Mouse (Mus musculus) MEL (cell line): ENCODE measurements around the gene Zfp759.

Experiments used
- CTCF ChIP-seq, 3 experiments: IDR thresholded peaks in 2 of 3; conservative IDR thresholded peaks in 1 of 3; 2 replicates each; pipeline ENCODE4 v1.5.1; 2011 to 2012; ENCODE audit warnings: low read length in 3 of 3, low read depth in 2 of 3, mild to moderate bottlenecking in 2 of 3, improper control_type of control experiment in 1 of 3, inconsistent platforms in 1 of 3, mixed read lengths in 1 of 3, moderate library complexity in 1 of 3; ENCODE audit not compliant: control insufficient read depth in 1 of 3, insufficient read depth in 1 of 3, poor library complexity in 1 of 3, severe bottlenecking in 1 of 3
- TCF12 ChIP-seq: IDR thresholded peaks from 2 replicates; pipeline ENCODE4 v1.6.1; 2014; ENCODE audit warnings: low read depth, mild to moderate bottlenecking, inconsistent platforms, low read length, improper control_type of control experiment, moderate library complexity
- ZKSCAN1 ChIP-seq: IDR thresholded peaks from 2 replicates; pipeline ENCODE4 v1.6.1; 2012; ENCODE audit warnings: low read depth, mild to moderate bottlenecking, inconsistent platforms, low read length, improper control_type of control experiment, moderate library complexity

- TF ChIP-seq CTCF (IDR thresholded peaks at IDR 0.05 in 2 of 3, conservative IDR thresholded peaks at IDR 0.05 in 1 of 3; ENCODE audit: control insufficient read depth in 1 of 3, insufficient read depth in 1 of 3, low read depth in 2 of 3, low read length in 3 of 3, poor library complexity in 1 of 3, severe bottlenecking in 1 of 3) (no peak), TCF12 (no peak), ZKSCAN1 (no peak)
These were observed 48.7 kb upstream of the Zfp759 start for GRCm38 (mm10) chr13:67072786-67073185.
